Mouse (Mus musculus) brain, embryonic 14.5 days (tissue): ENCODE measurements around the gene Taar7b. TPM values are rescaled to one million over a fixed set of nuclear protein-coding genes. Genes with fewer than 3 reads are reported as not detected.

ENCODE experiments used
- DNase-seq: peaks from one replicate; pipeline ENCODE4 v3.0.0-alpha.2; 2011; ENCODE audit warnings: low read depth
- CTCF ChIP-seq: fragments of 200-500 bp; IDR thresholded peaks from 2 replicates; pipeline ENCODE4 v1.5.1; 2012; ENCODE audit warnings: inconsistent platforms, mild to moderate bottlenecking, moderate library complexity, borderline replicate concordance; ENCODE audit not compliant: insufficient read depth, insufficient read length; ENCODE audit errors: extremely low read depth
- POLR2A ChIP-seq: fragments of 200-500 bp; IDR thresholded peaks from 2 replicates; pipeline ENCODE4 v1.6.1; 2012; ENCODE audit warnings: mild to moderate bottlenecking, inconsistent platforms, borderline replicate concordance; ENCODE audit not compliant: poor library complexity, insufficient read depth, insufficient read length, severe bottlenecking; ENCODE audit errors: extremely low read depth
- polyA plus RNA-seq: library from polyadenylated mRNA; depleted of rRNA; stranded (reverse); fragments of >200 nt; gene quantifications from 2 replicates; pipeline ENCODE4 v1.2.3, GENCODE M21; 2012; rRNA removed

Taar7b gene
- polyA plus RNA-seq, 1 experiment, result not detected

GRCm38 (mm10) chr10:24008143-24008542 lies 8.4 kb downstream of the Taar7b start:
- DNase-seq, result no peak
- no peak for TF ChIP-seq POLR2A
- TF ChIP-seq CTCF, result no peak

DNA sequence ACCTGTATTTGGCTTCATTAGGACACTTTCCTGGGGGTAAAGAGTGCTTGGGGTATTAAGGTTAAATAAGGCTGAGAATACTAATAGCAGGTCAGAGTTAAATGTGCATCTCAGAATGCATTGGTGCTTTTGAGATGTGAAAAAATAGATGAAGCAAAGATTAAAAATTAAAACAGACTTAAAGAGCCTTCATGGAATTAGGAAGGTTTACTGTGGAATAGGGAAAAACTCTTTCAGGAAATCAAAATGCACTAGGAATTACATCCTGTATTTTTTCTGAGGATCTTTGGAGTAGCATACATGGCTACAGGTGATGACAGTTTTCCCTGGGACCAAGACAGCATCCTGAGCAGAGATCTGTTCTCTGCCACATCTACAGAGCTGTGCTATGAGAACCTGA lies 27.2 kb downstream of the Taar7b start, which contains the start of gene Taar7d:
Gene Taar7d, plus strand, starts transcription at position 301 of the 400 bp plus-strand sequence.
- no peak for DNase-seq
- TF ChIP-seq CTCF (no peak), POLR2A (no peak)

DNA sequence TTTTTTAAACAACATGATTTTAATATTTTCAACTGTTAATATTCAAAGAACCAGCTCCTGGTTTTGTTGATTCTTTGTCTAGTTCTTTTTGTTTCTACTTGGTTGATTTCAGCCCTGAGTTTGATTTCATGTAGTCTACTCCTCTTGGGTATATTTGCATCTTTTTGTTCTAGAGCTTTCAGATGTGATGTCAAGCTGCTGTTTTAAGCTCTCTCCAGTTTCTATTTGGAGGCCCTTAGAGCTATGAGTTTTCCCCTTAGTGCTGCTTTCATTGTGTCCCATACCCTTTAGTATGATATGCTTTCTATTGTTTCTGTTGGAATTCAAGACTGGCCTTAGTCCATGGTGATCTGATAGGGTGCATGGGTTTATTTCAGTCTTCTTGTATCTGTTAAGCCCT lies 31.6 kb downstream of the Taar7b start:
- no peak for DNase-seq
- TF ChIP-seq CTCF (no peak), POLR2A (no peak)

- TF ChIP-seq POLR2A (no peak), CTCF (no peak)
- no peak for DNase-seq
These were observed 37.6 kb downstream of the Taar7b start, which contains the start of gene Taar7e for GRCm38 (mm10) chr10:24037314-24037713. TSS of gene Taar7e (plus strand) at chr10:24037614.

DNA sequence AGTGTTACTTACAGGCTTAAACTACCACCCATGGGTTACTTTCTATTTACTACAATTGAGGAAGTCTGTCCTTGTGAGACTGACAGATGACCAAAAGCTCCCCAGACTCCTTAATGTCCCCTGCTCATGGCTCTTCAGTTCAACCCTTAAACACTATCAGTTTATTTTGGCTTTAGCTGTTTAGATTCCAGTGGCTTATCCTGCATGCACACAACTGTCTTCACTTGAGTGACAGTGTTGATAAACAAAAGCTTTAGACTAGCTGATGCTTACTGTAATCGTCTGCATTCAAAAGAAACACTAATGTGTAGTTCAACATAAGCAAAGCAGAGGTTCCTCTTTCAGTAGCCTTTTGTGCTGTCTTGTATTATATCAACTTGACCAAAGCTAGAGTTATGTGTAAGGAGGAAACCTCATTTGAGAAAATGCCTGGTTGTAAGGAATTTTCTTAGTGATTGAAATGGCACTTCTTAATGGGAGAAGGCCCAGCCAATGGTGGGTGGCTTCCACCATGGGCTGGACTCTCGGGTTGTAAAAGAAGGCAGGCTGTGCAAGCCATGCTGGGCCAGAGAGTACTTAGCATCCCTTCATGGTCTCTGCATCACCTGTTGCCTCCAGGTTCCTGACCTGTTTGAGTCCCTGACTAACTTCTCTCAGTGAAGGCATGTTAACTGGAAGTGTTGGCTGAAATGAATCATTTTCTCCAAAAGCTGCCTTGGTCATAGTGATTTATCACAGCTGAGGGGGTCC lies 40.6 kb downstream of the Taar7b start:
- DNase-seq, result no peak
- TF ChIP-seq POLR2A (no peak), CTCF (no peak)

- TF ChIP-seq CTCF (no peak), POLR2A (no peak)
- DNase-seq, result no peak
These were observed 49.5 kb downstream of the Taar7b start, which contains the start of gene Taar7f for GRCm38 (mm10) chr10:24049210-24049609. TSS of gene Taar7f (plus strand) at chr10:24049510.

Other genes starting within 250 kb of the Taar7b start
- gene Rps12, start 212.7 kb upstream of the Taar7b start, polyA plus RNA-seq, result 2,858 and 3,479 TPM in 2 replicates
- 25.7 and 28.3 TPM in 2 replicates for gene Slc18b1, start 203.0 kb upstream of the Taar7b start, polyA plus RNA-seq
- 0.04 and 0.10 TPM in 2 replicates for gene Vnn3, start 148.5 kb upstream of the Taar7b start, polyA plus RNA-seq
- 0.14 and 0.15 TPM in 2 replicates for gene Vnn1, start 105.3 kb upstream of the Taar7b start, polyA plus RNA-seq
- gene Taar1, start 79.6 kb upstream of the Taar7b start, polyA plus RNA-seq, result not detected in 2 replicates
- 0.08 TPM in 1 of 2 replicates, not detected in the other for gene Taar2, start 61.4 kb upstream of the Taar7b start, polyA plus RNA-seq
- gene Taar3, start 50.4 kb upstream of the Taar7b start, polyA plus RNA-seq, result not detected in 2 replicates
- not detected in 2 replicates for gene Taar4, start 39.4 kb upstream of the Taar7b start, polyA plus RNA-seq
- gene Taar5, start 29.2 kb upstream of the Taar7b start, polyA plus RNA-seq, result 0.18 TPM in 1 of 2 replicates, not detected in the other
- gene Taar6, start 14.3 kb upstream of the Taar7b start, polyA plus RNA-seq, result not detected in 2 replicates
- gene Taar7a, start 6.5 kb upstream of the Taar7b start, polyA plus RNA-seq, result not detected in 2 replicates
- gene Taar7d, start 27.3 kb downstream of the Taar7b start, polyA plus RNA-seq, result not detected in 2 replicates
- gene Taar7e, start 37.7 kb downstream of the Taar7b start, polyA plus RNA-seq, result not detected in 2 replicates
- gene Taar7f, start 49.6 kb downstream of the Taar7b start, polyA plus RNA-seq, result not detected in 2 replicates
- gene Taar8a, start 76.6 kb downstream of the Taar7b start, polyA plus RNA-seq, result not detected in 2 replicates
- gene Taar8b, start 92.4 kb downstream of the Taar7b start, polyA plus RNA-seq, result not detected in 2 replicates
- gene Taar8c, start 102.0 kb downstream of the Taar7b start, polyA plus RNA-seq, result not detected in 2 replicates
- gene Taar9, start 109.6 kb downstream of the Taar7b start, polyA plus RNA-seq, result not detected in 2 replicates
- gene Stx7, start 149.4 kb downstream of the Taar7b start, polyA plus RNA-seq, result 207 and 232 TPM in 2 replicates
- 2.0 and 5.0 TPM in 2 replicates for gene Moxd1, start 223.6 kb downstream of the Taar7b start, polyA plus RNA-seq